Mouse (Mus musculus) neural tube, embryonic 12.5 days (tissue): Measurements from ENCODE around the gene Dnajc5g. TPM values are rescaled to one million over a fixed set of nuclear protein-coding genes. Genes with fewer than 3 reads are reported as not detected.

Experiments
- ATAC-seq: fragments of 200-750 bp; cut with Nextera tagmentation; 2 replicates; pipeline ENCODE4 v1.8.0; 2017; ENCODE audit warnings: low read depth, mild to moderate bottlenecking, moderate TSS enrichment, moderate library complexity; ENCODE audit not compliant: low FRiP score
- H3K27ac ChIP-seq: fragments of 300-500 bp; sonication (generic); 2 replicates; pipeline ENCODE4 v1.5.1; 2016
- H3K27me3 ChIP-seq: fragments of 300-500 bp; sonication (generic); replicated peaks from 2 replicates; pipeline ENCODE4 v1.6.1; 2016; ENCODE audit warnings: mild to moderate bottlenecking
- H3K36me3 ChIP-seq: fragments of 300-500 bp; sonication (generic); 2 replicates; pipeline ENCODE4 v1.6.1; 2016; ENCODE audit warnings: mild to moderate bottlenecking
- H3K4me1 ChIP-seq: fragments of 300-500 bp; sonication (generic); 2 replicates; pipeline ENCODE4 v1.6.1; 2016
- H3K4me2 ChIP-seq: fragments of 300-500 bp; sonication (generic); replicated peaks from 2 replicates; pipeline ENCODE4 v1.6.1; 2016; ENCODE audit warnings: mild to moderate bottlenecking
- H3K4me3 ChIP-seq: fragments of 300-500 bp; sonication (generic); 2 replicates; pipeline ENCODE4 v1.5.1; 2016
- H3K9ac ChIP-seq: fragments of 300-500 bp; sonication (generic); 2 replicates; pipeline ENCODE4 v1.6.1; 2016; ENCODE audit warnings: mild to moderate bottlenecking
- H3K9me3 ChIP-seq: fragments of 300-500 bp; sonication (generic); 2 replicates; pipeline ENCODE4 v1.6.1; 2016; ENCODE audit warnings: mild to moderate bottlenecking
- WGBS: fragments of 180-500 bp; shearing (Covaris S2); methylation state at CpG from one replicate; pipeline ENCODE4 v1.1.7; 2016; 5-methylcytosine and 5-hydroxymethylcytosine counted together
- polyA plus RNA-seq: library from polyadenylated mRNA; unstranded; fragments of >200 nt; fragmentation: Nextera tagmentation; extraction: Ambion mirVana; gene quantifications from 2 replicates; pipeline ENCODE4 v1.2.1, GENCODE M21; 2016

The Dnajc5g gene
- polyA plus RNA-seq, 1 experiment from 2014 or later = not detected

DNA sequence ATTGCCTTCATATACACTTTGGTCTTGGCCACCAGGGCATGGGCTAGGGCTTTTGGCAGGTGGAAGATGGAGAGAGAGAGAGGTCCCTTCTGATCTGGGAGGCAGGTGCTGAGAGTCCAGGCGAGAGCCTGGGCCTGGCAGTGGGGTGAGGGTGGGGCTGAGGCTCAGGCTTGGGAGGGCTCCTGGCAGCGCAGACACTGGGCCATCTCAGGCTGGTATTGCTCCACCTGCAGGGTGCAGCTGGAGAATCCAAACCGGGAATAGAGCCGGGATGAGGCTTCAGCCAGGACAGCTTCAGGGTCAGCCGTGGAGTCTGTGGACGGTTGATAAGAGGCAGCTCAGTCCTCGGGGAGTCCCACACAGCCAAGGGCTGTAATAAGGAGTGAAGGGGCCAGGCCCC lies 19.5 kb upstream of the Dnajc5g start:
- Histone ChIP-seq H3K27ac (no peak overlapping the region), H3K4me3 (no peak overlapping the region), H3K27me3 (peaks cover 45% of the 10 kb centered on the region), H3K9me3 (no peaks in the 10 kb centered on the region), H3K4me1 (peaks cover 17% of the 10 kb centered on the region), H3K9ac (peak overlapping the region; percentile 3; the same call in 1 of the 2 replicates), H3K36me3 (no peaks in the 10 kb centered on the region), H3K4me2 (no peak overlapping the region)
- no peak for ATAC-seq
- 31% methylated on average over 7 of the region's 7 CpGs for WGBS

DNA sequence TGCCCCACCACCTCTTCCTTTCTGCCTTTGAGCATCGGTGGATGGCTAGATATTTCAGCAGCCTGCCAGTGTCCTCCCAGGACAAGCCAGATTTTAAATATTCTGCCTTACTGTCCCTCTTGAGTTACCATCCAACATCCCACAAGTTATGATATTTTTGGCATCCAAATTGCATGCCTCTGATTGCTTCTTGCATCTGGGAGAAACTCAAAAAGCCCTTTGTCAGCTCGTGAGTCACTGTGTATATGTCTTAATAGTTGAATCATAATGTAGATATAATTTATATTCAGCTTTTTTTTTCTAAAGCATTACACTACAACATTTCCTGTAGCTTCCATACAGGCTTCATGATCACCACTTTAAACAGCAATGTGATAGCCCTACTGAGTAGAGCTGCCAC lies 19.0 kb upstream of the Dnajc5g start:
- 69% methylated on average over 2 of the region's 2 CpGs for WGBS
- peaks cover 18% of the 10 kb centered on the region for H3K4me1 ChIP-seq
- H3K27ac ChIP-seq = no peak overlapping the region
- H3K9me3 ChIP-seq = no peaks in the 10 kb centered on the region
- H3K27me3 ChIP-seq = peaks cover 50% of the 10 kb centered on the region
- no peak overlapping the region for H3K4me2 ChIP-seq
- H3K4me3 ChIP-seq = no peak overlapping the region
- ATAC-seq = no peak
- no peak overlapping the region for H3K9ac ChIP-seq
- no peaks in the 10 kb centered on the region for H3K36me3 ChIP-seq

GRCm38 (mm10) chr5:31092231-31092975 lies 13.7 kb upstream of the Dnajc5g start:
- no peaks in the 10 kb centered on the region for H3K36me3 ChIP-seq
- H3K4me3 ChIP-seq = peak overlapping the region; percentile 51
- H3K4me1 ChIP-seq = peaks cover 34% of the 10 kb centered on the region
- peak overlapping the region; percentile 77 for H3K9ac ChIP-seq
- H3K4me2 ChIP-seq = peak overlapping the region; percentile 62
- peaks cover 96% of the 10 kb centered on the region for H3K27me3 ChIP-seq
- no peak overlapping the region for H3K27ac ChIP-seq
- WGBS = 1% methylated on average over 50 of the region's 53 CpGs
- H3K9me3 ChIP-seq = no peaks in the 10 kb centered on the region
- ATAC-seq = no peak

DNA sequence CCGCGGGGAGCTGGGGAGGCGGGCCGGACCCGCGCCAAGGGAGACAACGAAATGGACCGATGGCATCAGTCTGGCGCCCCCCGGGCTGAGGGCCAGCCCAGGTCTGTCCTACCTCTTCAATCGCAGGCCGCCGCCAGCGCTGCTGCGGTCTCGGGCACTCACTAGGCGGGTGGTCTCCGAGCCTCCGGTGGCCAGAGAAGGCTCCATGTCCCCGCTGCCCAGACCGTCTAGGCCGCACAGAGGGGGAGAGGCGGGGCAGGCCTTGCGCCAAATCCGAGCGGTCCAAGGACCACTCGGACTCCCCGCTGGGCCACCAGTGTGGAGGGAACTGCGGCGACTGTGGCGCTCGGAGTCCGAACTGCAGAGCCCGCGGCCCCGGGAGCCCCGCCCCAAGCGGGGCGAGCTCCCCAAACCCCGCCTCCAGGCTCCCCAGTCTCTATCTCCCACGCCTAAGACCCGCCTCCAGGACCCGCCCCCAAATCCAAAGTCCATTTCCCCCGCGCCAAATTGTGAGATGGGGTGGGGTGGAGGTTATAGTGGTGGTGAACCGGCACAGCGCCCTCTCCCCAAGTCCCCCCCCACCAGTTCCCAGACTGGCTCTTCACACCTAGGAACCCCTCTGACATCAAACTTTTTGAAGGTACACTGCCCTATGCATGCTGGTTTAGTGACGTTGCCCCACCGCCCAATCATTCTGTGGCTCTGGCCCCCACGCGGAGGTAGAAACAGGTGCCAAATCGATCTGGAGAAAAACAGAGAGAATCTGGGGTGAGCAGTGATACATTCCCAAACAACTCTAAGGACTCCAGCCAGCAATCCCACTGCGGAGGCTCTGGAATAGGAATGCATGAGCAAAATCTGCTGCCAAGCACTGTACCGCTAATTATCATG lies 12.7 kb upstream of the Dnajc5g start:
- no peaks in the 10 kb centered on the region for H3K36me3 ChIP-seq
- under 1% methylated on average over 54 of the region's 54 CpGs for WGBS
- ATAC-seq = peak; percentile 49
- peaks cover 34% of the 10 kb centered on the region for H3K4me1 ChIP-seq
- H3K27me3 ChIP-seq = peaks cover 97% of the 10 kb centered on the region
- peak overlapping the region; percentile 62 for H3K4me2 ChIP-seq
- H3K9ac ChIP-seq = peak overlapping the region; percentile 77
- H3K4me3 ChIP-seq = peak overlapping the region; percentile 51
- no peak overlapping the region for H3K27ac ChIP-seq
- no peaks in the 10 kb centered on the region for H3K9me3 ChIP-seq

DNA sequence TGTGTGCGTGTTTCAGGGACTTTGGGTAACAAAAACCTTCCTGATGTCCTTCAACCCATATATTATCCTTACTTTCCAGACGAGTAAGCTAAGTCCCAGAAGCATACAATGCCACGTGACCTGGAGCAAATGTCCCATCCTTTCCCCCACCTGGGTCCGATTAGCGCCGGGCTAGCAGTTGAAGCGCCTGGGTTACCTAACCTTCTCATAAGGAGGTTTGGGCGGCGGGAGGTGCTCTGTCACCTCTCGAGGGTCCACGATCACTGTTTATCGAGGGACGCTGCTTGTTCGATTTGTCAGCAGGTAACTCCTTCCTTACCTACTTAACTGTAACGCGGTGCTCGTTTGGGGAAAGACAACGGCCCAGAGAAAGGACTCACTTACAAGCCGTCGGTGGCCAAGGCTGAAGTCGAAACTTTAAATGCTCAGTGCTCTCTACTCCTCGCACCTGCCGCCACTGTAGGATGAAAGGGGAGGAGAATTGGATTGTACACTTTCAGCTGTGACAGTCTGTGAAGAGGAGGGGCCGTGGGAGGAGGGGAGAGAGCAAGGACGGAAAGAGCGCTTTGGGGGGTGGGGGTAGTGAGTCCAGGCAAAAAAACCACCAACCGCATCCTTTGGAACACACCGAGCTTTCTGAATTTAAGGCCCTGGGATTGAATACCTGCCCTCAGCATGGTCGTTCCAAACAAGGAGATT lies 11.8 kb upstream of the Dnajc5g start:
- Histone ChIP-seq H3K27me3 (peaks cover 90% of the 10 kb centered on the region), H3K4me1 (peaks cover 34% of the 10 kb centered on the region)
- WGBS = 2% methylated on average over 29 of the region's 29 CpGs

GRCm38 (mm10) chr5:31094799-31095691 lies 11.0 kb upstream of the Dnajc5g start:
- under 1% methylated on average over 59 of the region's 59 CpGs for WGBS
- Histone ChIP-seq H3K9ac (no peak overlapping the region), H3K4me1 (peaks cover 34% of the 10 kb centered on the region), H3K4me2 (peak overlapping the region; percentile 62), H3K36me3 (no peaks in the 10 kb centered on the region), H3K4me3 (peak overlapping the region; percentile 18), H3K27me3 (peaks cover 82% of the 10 kb centered on the region), H3K27ac (no peak overlapping the region), H3K9me3 (no peaks in the 10 kb centered on the region)
- no peak for ATAC-seq

More for the DNA sequence above, 11.8 kb upstream of the Dnajc5g start:
- H3K36me3 ChIP-seq = no peaks in the 10 kb centered on the region
- no peak overlapping the region for H3K9ac ChIP-seq
- no peak overlapping the region for H3K27ac ChIP-seq
- H3K4me2 ChIP-seq = peak overlapping the region; percentile 62
- no peak for ATAC-seq
- no peaks in the 10 kb centered on the region for H3K9me3 ChIP-seq
- 0 out of 2 replicates have a peak overlapping the region, but pooled peaks have one; percentile 18 for H3K4me3 ChIP-seq

DNA sequence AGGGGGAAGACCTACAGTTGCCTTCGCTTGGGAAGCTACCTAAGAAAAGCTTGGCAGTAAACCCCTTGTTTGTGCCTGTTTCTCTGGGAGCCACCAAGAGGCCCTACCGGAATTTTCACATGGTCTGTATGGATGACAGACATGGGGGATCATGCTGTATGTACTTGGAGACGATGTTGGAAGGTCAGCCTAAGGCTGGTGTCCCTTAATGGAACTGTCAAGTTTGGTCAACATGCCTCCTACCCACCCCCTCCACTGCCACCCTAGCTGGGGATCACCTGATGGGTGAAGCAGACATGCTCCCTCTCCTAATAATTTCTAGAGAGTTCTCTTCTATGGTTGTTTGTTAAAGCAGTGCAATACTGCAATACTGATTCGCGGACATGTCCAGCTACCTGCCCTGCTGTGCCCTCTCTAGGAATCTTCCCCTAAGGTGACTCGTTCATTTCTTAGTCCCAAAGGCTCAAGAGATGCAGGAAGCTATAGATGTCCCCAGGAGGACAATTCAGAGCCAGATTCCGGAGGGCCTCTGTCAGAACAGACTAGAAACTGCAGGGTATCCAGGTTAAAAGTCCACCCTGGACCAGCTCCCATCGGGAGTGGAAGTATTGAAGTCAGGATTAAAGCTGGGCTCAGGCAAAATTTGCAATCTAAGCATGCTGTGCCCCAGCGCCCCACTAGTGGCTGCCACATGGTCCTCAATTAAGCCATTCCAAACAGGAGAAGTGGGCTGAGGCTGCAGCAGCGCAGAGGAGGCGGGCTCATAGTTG lies 10.2 kb upstream of the Dnajc5g start:
- WGBS = 20% methylated on average over 11 of the region's 11 CpGs
- H3K9ac ChIP-seq = no peak overlapping the region
- H3K4me3 ChIP-seq = peak overlapping the region; percentile 18
- peak overlapping the region; percentile 62 for H3K4me2 ChIP-seq
- peaks cover 73% of the 10 kb centered on the region for H3K27me3 ChIP-seq
- H3K4me1 ChIP-seq = peaks cover 34% of the 10 kb centered on the region
- H3K36me3 ChIP-seq = no peaks in the 10 kb centered on the region
- H3K9me3 ChIP-seq = no peaks in the 10 kb centered on the region
- no peak for ATAC-seq
- H3K27ac ChIP-seq = no peak overlapping the region

- no peak for ATAC-seq
- no peak within 1 kb of the TSS for H3K4me3 ChIP-seq
- H3K36me3 ChIP-seq = no peaks in the 10 kb centered on the region
- no peaks in the 10 kb centered on the region for H3K9me3 ChIP-seq
- no peak within 1 kb of the TSS for H3K9ac ChIP-seq
- no peak within 1 kb of the TSS for H3K27ac ChIP-seq
- no peak within 1 kb of the TSS for H3K4me2 ChIP-seq
- WGBS = 91% methylated on average over 18 of the region's 18 CpGs
- H3K27me3 ChIP-seq = no peaks in the 10 kb centered on the region
- H3K4me1 ChIP-seq = no peaks in the 10 kb centered on the region
Measured at GRCm38 (mm10) chr5:31108000-31108490, 2.0 kb downstream of the Dnajc5g start, which contains the start of gene Slc30a3. Slc30a3 (minus strand) TSS chr5:31108237.

- Histone ChIP-seq H3K4me1 (no peaks in the 10 kb centered on the region), H3K4me3 (no peak overlapping the region), H3K4me2 (no peak overlapping the region), H3K36me3 (no peaks in the 10 kb centered on the region), H3K9me3 (no peaks in the 10 kb centered on the region), H3K9ac (no peak overlapping the region), H3K27ac (no peak overlapping the region), H3K27me3 (no peaks in the 10 kb centered on the region)
- WGBS = 41% methylated on average over 7 of the region's 7 CpGs
- ATAC-seq = no peak
Measured at GRCm38 (mm10) chr5:31110781-31111180, 4.7 kb downstream of the Dnajc5g start.

DNA sequence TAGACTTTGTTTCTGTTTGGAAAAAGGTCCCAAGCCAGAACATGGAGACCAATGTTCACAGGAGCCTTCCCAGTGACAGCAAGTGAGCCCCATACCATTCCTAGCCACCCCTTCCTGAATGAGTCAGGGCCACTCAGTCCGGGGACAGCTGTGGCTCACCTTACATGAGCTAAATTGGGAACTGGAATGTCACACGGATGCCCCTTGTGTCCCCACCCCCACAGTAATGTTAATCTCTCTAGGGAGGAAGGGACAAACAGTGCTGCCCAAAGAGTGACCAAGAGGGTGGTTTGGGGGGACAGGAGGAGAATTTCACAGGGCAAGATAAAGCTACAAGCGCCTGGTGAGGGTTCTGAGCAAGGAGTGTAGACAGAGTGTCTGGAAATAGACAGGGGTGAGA lies 10.3 kb downstream of the Dnajc5g start, which contains the start of gene Trim54:
Gene Trim54 (plus strand): TSS at position 359 of the 400 bp plus-strand sequence.
- Histone ChIP-seq H3K27ac (no peak within 1 kb of the TSS), H3K9ac (no peak within 1 kb of the TSS), H3K9me3 (no peaks in the 10 kb centered on the region), H3K27me3 (peaks cover 4% of the 10 kb centered on the region; the same call in 1 of the 2 replicates), H3K4me3 (no peak within 1 kb of the TSS), H3K4me1 (no peaks in the 10 kb centered on the region), H3K36me3 (no peaks in the 10 kb centered on the region), H3K4me2 (no peak within 1 kb of the TSS)
- WGBS = 46% methylated on average over 3 of the region's 3 CpGs
- ATAC-seq = no peak
